Mouse (Mus musculus) hindbrain, embryonic 11.5 days (tissue): ENCODE data around the gene Mc1r. TPM values are rescaled to one million over a fixed set of nuclear protein-coding genes. Genes with fewer than 3 reads are reported as not detected.
"Not testable (repeated sequence)": the region's sequence is repeated elsewhere in the genome, so short reads cannot be mapped to it uniquely, and the experiment has no call there.

Source experiments
- ATAC-seq: fragments of 200-750 bp; cut with Nextera tagmentation; 2 replicates; pipeline ENCODE4 v1.8.0; 2017; ENCODE audit warnings: mild to moderate bottlenecking, moderate TSS enrichment, moderate library complexity; ENCODE audit not compliant: low FRiP score
- DNase-seq: peaks from one replicate; pipeline ENCODE4 v3.0.0-alpha.2; 2015; ENCODE audit warnings: low spot score
- H3K27ac ChIP-seq: fragments of 300-500 bp; sonication (generic); 2 replicates; pipeline ENCODE4 v1.5.1; 2014; ENCODE audit warnings: mild to moderate bottlenecking, low read depth, low read length
- H3K27me3 ChIP-seq: fragments of 300-500 bp; sonication (generic); 2 replicates; pipeline ENCODE4 v1.6.1; 2014; ENCODE audit warnings: mild to moderate bottlenecking, low read length, moderate library complexity, mixed read lengths; ENCODE audit not compliant: control insufficient read depth, insufficient read depth
- H3K36me3 ChIP-seq: fragments of 300-500 bp; sonication (generic); 2 replicates; pipeline ENCODE4 v1.6.1; 2014; ENCODE audit warnings: mild to moderate bottlenecking, low read length, moderate library complexity, mixed read lengths; ENCODE audit not compliant: control insufficient read depth, insufficient read depth
- H3K4me1 ChIP-seq: fragments of 300-500 bp; sonication (generic); replicated peaks from 2 replicates; pipeline ENCODE4 v1.6.1; 2014; ENCODE audit warnings: low read length, mixed read lengths; ENCODE audit not compliant: control insufficient read depth, insufficient read depth
- H3K4me2 ChIP-seq: fragments of 300-500 bp; sonication (generic); replicated peaks from 2 replicates; pipeline ENCODE4 v1.6.1; 2014; ENCODE audit warnings: mild to moderate bottlenecking, low read depth, low read length
- H3K4me3 ChIP-seq: fragments of 300-500 bp; sonication (generic); 2 replicates; pipeline ENCODE4 v1.5.1; 2014; ENCODE audit warnings: low read depth, low read length
- H3K9ac ChIP-seq: fragments of 300-500 bp; sonication (generic); 2 replicates; pipeline ENCODE4 v1.6.1; 2014; ENCODE audit warnings: low read depth, low read length
- H3K9me3 ChIP-seq: fragments of 300-500 bp; sonication (generic); 2 replicates; pipeline ENCODE4 v1.6.1; 2016; ENCODE audit warnings: low read length; ENCODE audit not compliant: control insufficient read depth
- WGBS: fragments of 180-500 bp; shearing (Covaris S2); extraction: QIAGEN DNeasy Blood & Tissue Kit; methylation state at CpG from one replicate; pipeline ENCODE4 v1.1.7; 2014; 5-methylcytosine and 5-hydroxymethylcytosine counted together
- polyA plus RNA-seq: library from polyadenylated mRNA; unstranded; fragments of >200 nt; fragmentation: Nextera tagmentation; extraction: Ambion mirVana; gene quantifications from 2 replicates; pipeline ENCODE4 v1.2.1, GENCODE M21; 2014

Gene Mc1r
- polyA plus RNA-seq, 1 experiment from 2014 or later: 0.49 TPM

GRCm38 (mm10) chr8:123423441-123423840, 16.5 kb downstream of the Mc1r start, which contains the start of gene Def8:
TSS of gene Def8 (plus strand) at chr8:123423527.
- 0 out of 2 replicates have a peak, but pooled peaks cover 2% of the 10 kb centered on the region for H3K4me1 ChIP-seq
- no peak within 1 kb of the TSS for H3K4me2 ChIP-seq
- no peaks in the 10 kb centered on the region for H3K27me3 ChIP-seq
- H3K4me3 ChIP-seq: no peak within 1 kb of the TSS
- H3K9ac ChIP-seq: no peak within 1 kb of the TSS
- peaks cover 9% of the 10 kb centered on the region; the same call in 1 of the 2 replicates for H3K36me3 ChIP-seq
- H3K27ac ChIP-seq: no peak within 1 kb of the TSS
- no peak for DNase-seq
- WGBS: 77% methylated on average over 7 of the region's 7 CpGs
- ATAC-seq: no peak
- peaks cover 8% of the 10 kb centered on the region for H3K9me3 ChIP-seq

GRCm38 (mm10) chr8:123426511-123427509, 19.9 kb downstream of the Mc1r start:
- H3K4me2 ChIP-seq: no peak overlapping the region
- WGBS: 95% methylated on average over 27 of the region's 27 CpGs
- no peaks in the 10 kb centered on the region for H3K36me3 ChIP-seq
- no peak overlapping the region for H3K9ac ChIP-seq
- no peak for ATAC-seq
- no peaks in the 10 kb centered on the region for H3K27me3 ChIP-seq
- 0 out of 2 replicates have a peak, but pooled peaks cover 2% of the 10 kb centered on the region for H3K4me1 ChIP-seq
- DNase-seq: no peak
- no peak overlapping the region for H3K4me3 ChIP-seq
- H3K27ac ChIP-seq: no peak overlapping the region
- H3K9me3 ChIP-seq: peaks cover 17% of the 10 kb centered on the region

- H3K27me3 ChIP-seq: no peaks in the 10 kb centered on the region
- DNase-seq: no peak
- H3K9ac ChIP-seq: no peak overlapping the region
- ATAC-seq: no peak
- H3K4me3 ChIP-seq: no peak overlapping the region
- WGBS: 95% methylated on average over 24 of the region's 24 CpGs
- H3K9me3 ChIP-seq: peaks cover 20% of the 10 kb centered on the region
- no peak overlapping the region for H3K27ac ChIP-seq
- no peaks in the 10 kb centered on the region for H3K36me3 ChIP-seq
- H3K4me2 ChIP-seq: no peak overlapping the region
- no peaks in the 10 kb centered on the region for H3K4me1 ChIP-seq
These were observed 20.9 kb downstream of the Mc1r start for GRCm38 (mm10) chr8:123427639-123428275.

- Histone ChIP-seq H3K4me3 (no peak overlapping the region), H3K9me3 (peaks cover 20% of the 10 kb centered on the region), H3K4me1 (no peaks in the 10 kb centered on the region), H3K4me2 (no peak overlapping the region), H3K27me3 (no peaks in the 10 kb centered on the region), H3K36me3 (no peaks in the 10 kb centered on the region), H3K27ac (no peak overlapping the region), H3K9ac (no peak overlapping the region)
- DNase-seq (no peak), ATAC-seq (no peak)
- WGBS: 97% methylated on average over 28 of the region's 29 CpGs
These were observed 21.5 kb downstream of the Mc1r start for GRCm38 (mm10) chr8:123428343-123428893.

DNA sequence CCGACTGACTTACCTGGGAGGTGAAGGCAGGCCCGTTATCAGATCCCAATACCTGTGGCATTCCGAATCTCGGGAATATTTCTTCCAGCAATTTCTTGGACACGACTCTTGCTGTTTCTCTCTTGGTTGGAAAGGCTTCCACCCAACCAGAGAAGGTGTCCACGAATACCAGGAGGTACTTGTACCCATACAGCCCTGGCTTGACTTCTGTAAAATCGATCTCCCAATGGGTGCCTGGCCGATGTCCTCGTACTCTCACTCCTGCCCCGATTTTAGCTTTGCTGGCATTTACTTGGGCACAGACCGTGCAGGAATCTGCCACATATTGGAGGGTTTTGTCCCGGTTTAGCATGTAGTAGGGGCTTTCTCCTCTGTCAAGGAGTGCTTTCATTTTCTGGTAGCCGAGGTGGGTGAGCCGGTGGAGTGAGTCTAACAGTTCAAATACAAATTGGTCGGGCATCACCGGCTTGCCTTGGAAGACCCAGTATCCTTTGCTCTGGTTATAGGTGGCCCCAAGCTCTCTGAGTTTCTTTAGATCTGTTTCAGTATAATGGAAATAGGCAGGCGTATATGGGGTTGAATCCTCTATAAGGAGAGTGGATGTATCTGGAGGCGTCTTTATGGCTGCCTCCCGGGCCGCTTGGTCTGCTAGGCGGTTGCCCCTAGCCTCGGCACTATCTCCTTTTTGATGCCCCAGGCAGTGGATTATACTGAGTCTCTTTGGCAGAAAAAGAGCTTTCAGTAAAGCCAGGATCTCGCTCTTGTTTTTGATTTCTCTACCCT, 22.2 kb downstream of the Mc1r start:
- Histone ChIP-seq H3K9ac (no peak overlapping the region), H3K4me1 (no peaks in the 10 kb centered on the region), H3K27ac (no peak overlapping the region), H3K36me3 (no peaks in the 10 kb centered on the region), H3K9me3 (peaks cover 20% of the 10 kb centered on the region), H3K4me2 (no peak overlapping the region), H3K4me3 (no peak overlapping the region), H3K27me3 (no peaks in the 10 kb centered on the region)
- 96% methylated on average over 23 of the region's 23 CpGs for WGBS
- ATAC-seq (no peak), DNase-seq (no peak)

GRCm38 (mm10) chr8:123429722-123430013, 22.8 kb downstream of the Mc1r start:
- not testable (repeated sequence) for H3K4me3 ChIP-seq, H3K4me2 ChIP-seq, DNase-seq, H3K27me3 ChIP-seq, H3K36me3 ChIP-seq, H3K4me1 ChIP-seq, H3K9ac ChIP-seq, H3K27ac ChIP-seq, ATAC-seq
- H3K9me3 ChIP-seq: peaks cover 20% of the 10 kb centered on the region
- WGBS: 97% methylated on average over 15 of the region's 15 CpGs

GRCm38 (mm10) chr8:123430936-123431335, 24.0 kb downstream of the Mc1r start:
- not testable (repeated sequence) for H3K4me3 ChIP-seq, ATAC-seq, DNase-seq

DNA sequence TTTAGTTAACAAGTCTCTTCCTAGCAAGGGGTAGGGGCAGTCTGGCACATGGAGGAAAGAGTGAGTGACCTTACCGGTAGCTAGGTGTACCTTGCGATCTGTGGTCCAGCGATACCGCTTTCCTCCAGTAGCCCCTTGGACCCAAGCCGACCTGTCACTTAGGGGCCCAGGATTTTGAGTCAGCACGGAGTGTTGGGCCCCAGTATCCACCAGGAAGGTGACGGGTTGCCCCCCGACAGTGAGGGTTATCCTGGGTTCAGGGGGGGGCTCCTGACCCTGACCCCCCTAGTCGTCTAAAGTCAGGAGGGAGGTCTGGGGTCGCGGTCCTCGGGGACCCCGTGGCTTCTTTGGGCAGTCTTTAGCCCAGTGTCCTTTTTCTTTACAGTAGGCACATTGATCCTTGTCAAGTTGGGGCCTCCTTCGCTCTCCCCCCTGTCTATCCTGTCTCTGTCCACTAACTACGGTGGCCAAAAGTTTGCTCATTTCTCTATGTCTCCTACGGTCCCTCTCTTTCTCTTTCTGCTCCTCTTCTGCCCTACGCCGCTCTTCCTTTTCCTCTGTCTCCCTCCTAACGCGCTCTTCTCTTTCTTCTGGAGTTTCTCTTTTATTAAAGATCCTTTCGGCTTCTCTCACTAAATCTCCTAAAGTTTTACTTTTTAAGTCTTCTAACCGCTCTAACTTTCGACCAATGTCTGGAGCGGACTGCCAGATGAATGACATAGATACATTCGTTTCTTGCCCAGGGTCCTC, 24.9 kb downstream of the Mc1r start:
- WGBS: 97% methylated on average over 25 of the region's 25 CpGs
- ATAC-seq: no peak
- no peak overlapping the region for H3K27ac ChIP-seq

More at GRCm38 (mm10) chr8:123430936-123431335, 24.0 kb downstream of the Mc1r start:
- WGBS: 87% methylated on average over 8 of the region's 8 CpGs
- H3K4me1 ChIP-seq, H3K27me3 ChIP-seq, H3K4me2 ChIP-seq, H3K9ac ChIP-seq, H3K36me3 ChIP-seq, H3K27ac ChIP-seq: not testable (repeated sequence)
- peaks cover 20% of the 10 kb centered on the region for H3K9me3 ChIP-seq

More for the DNA sequence above, 24.9 kb downstream of the Mc1r start:
- DNase-seq: no peak
- Histone ChIP-seq H3K4me2 (no peak overlapping the region), H3K27me3 (no peaks in the 10 kb centered on the region), H3K4me1 (no peaks in the 10 kb centered on the region), H3K4me3 (no peak overlapping the region), H3K9me3 (peaks cover 20% of the 10 kb centered on the region), H3K9ac (no peak overlapping the region), H3K36me3 (no peaks in the 10 kb centered on the region)
